Mouse (Mus musculus) ES-Bruce4 (cell line): ENCODE results near the gene Olfr845. TPM values are rescaled to one million over a fixed set of nuclear protein-coding genes. Genes with fewer than 3 reads are reported as not detected.

ENCODE experiments used
- H3K27ac ChIP-seq: 2 replicates; pipeline ENCODE4 v1.5.1; 2012; ENCODE audit warnings: low read length, inconsistent platforms; ENCODE audit not compliant: insufficient read depth
- H3K27me3 ChIP-seq: 2 replicates; pipeline ENCODE4 v1.6.1; 2012; ENCODE audit warnings: mild to moderate bottlenecking, low read length, inconsistent platforms; ENCODE audit not compliant: control insufficient read depth, poor library complexity, insufficient read depth, severe bottlenecking
- H3K36me3 ChIP-seq: 2 replicates; pipeline ENCODE4 v1.6.1; 2012; ENCODE audit warnings: inconsistent platforms, mild to moderate bottlenecking, low read length, moderate library complexity; ENCODE audit not compliant: control insufficient read depth, poor library complexity, insufficient read depth, severe bottlenecking
- H3K4me1 ChIP-seq: one replicate; pipeline ENCODE4 v1.8.1; 2011; ENCODE audit warnings: low read length; ENCODE audit not compliant: control insufficient read depth, insufficient read depth
- H3K4me3 ChIP-seq: 2 replicates; pipeline ENCODE4 v1.5.1; 2011; ENCODE audit warnings: low read depth, mild to moderate bottlenecking, low read length
- H3K9ac ChIP-seq: 2 replicates; pipeline ENCODE4 v1.6.1; 2012; ENCODE audit warnings: low read depth, mild to moderate bottlenecking, inconsistent platforms; ENCODE audit not compliant: poor library complexity, severe bottlenecking
- H3K9me3 ChIP-seq: replicated peaks from 2 replicates; pipeline ENCODE4 v1.6.1; 2012; ENCODE audit warnings: mild to moderate bottlenecking, low read length, inconsistent platforms; ENCODE audit not compliant: control insufficient read depth, poor library complexity, insufficient read depth, severe bottlenecking
- CTCF ChIP-seq: IDR thresholded peaks from one replicate; pipeline ENCODE4 v1.8.1; 2011; ENCODE audit warnings: low read depth, low read length
- EP300 ChIP-seq: IDR thresholded peaks from 2 replicates; pipeline ENCODE4 v1.6.1; 2011; ENCODE audit warnings: low read depth, low read length; ENCODE audit not compliant: insufficient read depth
- POLR2A ChIP-seq: IDR thresholded peaks from one replicate; pipeline ENCODE4 v1.8.1; 2011; ENCODE audit warnings: low read length; ENCODE audit not compliant: insufficient read depth
- polyA plus RNA-seq: library from polyadenylated mRNA; stranded (reverse); fragments of >200 nt; gene quantifications from 2 replicates; pipeline ENCODE4 v1.2.4, GENCODE M21; 2011; ENCODE audit warnings: low read depth; ENCODE audit not compliant: missing spikeins, insufficient read depth, insufficient read length

Gene Olfr845
- polyA plus RNA-seq: not detected in 2 replicates

DNA sequence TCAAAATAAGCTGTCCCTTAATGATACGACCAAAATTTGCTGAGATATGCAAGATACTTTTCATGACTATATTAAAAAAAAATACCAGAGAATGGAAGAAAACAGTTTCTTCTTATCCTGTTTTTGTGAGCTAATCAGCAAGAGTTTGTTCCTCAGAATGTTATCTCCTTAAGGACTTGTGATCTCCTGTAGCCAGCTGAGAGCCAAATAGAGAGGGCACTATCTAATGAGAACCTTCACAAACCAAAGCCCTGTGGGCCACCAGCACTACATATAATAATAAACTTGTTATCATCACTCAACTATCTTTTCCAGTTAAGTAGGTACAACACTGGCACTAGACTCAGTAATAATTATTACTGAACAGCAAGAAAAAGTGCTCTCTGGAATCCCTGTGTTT is at the start of gene Olfr845:
Gene Olfr845 (plus strand): TSS at position 301 of the 400 bp plus-strand sequence.
- no peaks in the 10 kb centered on the region for H3K4me1 ChIP-seq
- no peak within 1 kb of the TSS for H3K27ac ChIP-seq
- H3K9ac ChIP-seq: no peak within 1 kb of the TSS
- H3K9me3 ChIP-seq: no peaks in the 10 kb centered on the region
- H3K36me3 ChIP-seq: no peaks in the 10 kb centered on the region
- H3K4me3 ChIP-seq: no peak within 1 kb of the TSS
- no peak for TF ChIP-seq EP300
- TF ChIP-seq POLR2A: no peak
- no peak for TF ChIP-seq CTCF
- no peaks in the 10 kb centered on the region for H3K27me3 ChIP-seq

DNA sequence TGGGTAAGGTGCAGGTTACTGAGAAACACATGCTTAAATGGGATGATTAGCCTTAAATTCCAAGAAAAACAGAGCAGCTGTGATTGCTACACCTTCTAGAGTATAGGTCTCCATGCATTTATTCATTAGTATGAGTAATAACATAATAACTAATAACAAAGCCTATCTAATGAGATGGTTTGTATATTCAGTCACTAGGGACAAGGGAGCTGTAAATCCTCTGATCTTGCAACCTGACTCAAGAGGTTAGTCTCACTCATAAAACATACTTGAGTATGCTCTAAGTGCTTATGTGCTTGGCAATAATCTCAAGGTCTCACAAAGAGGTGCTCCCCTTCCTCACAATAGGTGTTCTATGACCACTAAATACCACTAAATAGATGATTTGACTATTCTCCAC is 20.2 kb upstream of the Olfr845 start, which contains the start of gene Olfr844:
Gene Olfr844 (plus strand): TSS at position 301 of the 400 bp plus-strand sequence.
- no peak within 1 kb of the TSS for H3K4me3 ChIP-seq
- no peaks in the 10 kb centered on the region for H3K4me1 ChIP-seq
- H3K36me3 ChIP-seq: no peaks in the 10 kb centered on the region
- TF ChIP-seq EP300: no peak
- TF ChIP-seq CTCF: no peak
- TF ChIP-seq POLR2A: no peak
- H3K27ac ChIP-seq: no peak within 1 kb of the TSS
- H3K9me3 ChIP-seq: no peaks in the 10 kb centered on the region
- no peak within 1 kb of the TSS for H3K9ac ChIP-seq
- no peaks in the 10 kb centered on the region for H3K27me3 ChIP-seq

DNA sequence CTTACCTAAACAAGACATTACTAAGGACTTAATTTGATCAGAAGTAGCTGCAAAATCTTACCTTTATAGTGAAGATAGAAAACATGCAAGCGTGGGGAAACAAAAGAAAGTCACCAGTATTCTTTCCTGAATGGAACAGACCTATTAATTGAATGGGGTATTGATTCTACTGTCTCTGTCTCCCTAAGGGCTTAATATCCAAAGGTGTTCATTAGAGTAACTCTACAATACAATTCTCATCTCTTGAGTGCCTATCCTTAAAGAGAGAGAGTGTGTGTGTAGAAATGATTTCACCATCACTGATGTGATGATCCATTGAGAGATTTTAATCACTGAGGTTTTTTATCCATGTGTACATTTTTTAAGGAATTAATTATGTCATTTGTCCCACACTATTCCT is 27.6 kb downstream of the Olfr845 start, which contains the start of gene Olfr846:
Gene Olfr846 (minus strand): TSS at position 101 of the 400 bp plus-strand sequence.
- no peak for TF ChIP-seq POLR2A
- no peak for TF ChIP-seq EP300
- no peak for TF ChIP-seq CTCF
- H3K4me3 ChIP-seq: no peak within 1 kb of the TSS
- H3K9ac ChIP-seq: no peak within 1 kb of the TSS
- no peaks in the 10 kb centered on the region; the same call in 1 of the 2 replicates for H3K27me3 ChIP-seq
- H3K4me1 ChIP-seq: no peaks in the 10 kb centered on the region
- no peaks in the 10 kb centered on the region for H3K9me3 ChIP-seq
- H3K27ac ChIP-seq: no peak within 1 kb of the TSS
- no peaks in the 10 kb centered on the region for H3K36me3 ChIP-seq

DNA sequence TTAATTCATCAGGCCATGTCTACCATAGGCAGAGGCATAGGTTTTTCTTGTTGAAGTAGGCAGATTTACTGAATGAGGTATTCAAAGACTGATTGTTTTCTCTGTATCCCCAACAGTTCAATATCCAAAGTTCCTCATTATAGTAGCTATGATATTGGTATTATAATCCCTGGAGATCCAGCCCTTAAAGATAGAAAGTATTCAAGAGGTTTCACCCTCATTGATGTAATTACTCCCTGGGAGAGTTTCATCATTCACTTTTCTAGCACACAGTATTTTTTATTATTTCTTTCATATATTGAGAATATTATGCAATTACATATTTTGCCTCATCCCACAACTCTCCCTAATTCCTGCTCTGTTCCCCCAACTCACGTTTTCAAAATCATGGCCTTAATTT is 42.3 kb downstream of the Olfr845 start, which contains the start of gene Olfr847:
Gene Olfr847 (minus strand): TSS at position 101 of the 400 bp plus-strand sequence.
- no peaks in the 10 kb centered on the region for H3K9me3 ChIP-seq
- H3K9ac ChIP-seq: no peak within 1 kb of the TSS
- no peaks in the 10 kb centered on the region for H3K36me3 ChIP-seq
- H3K4me3 ChIP-seq: no peak within 1 kb of the TSS
- no peaks in the 10 kb centered on the region for H3K4me1 ChIP-seq
- H3K27me3 ChIP-seq: no peaks in the 10 kb centered on the region
- H3K27ac ChIP-seq: no peak within 1 kb of the TSS
- no peak for TF ChIP-seq POLR2A
- no peak for TF ChIP-seq CTCF
- no peak for TF ChIP-seq EP300

Other genes starting within 250 kb of the Olfr845 start
- not detected in 2 replicates for gene Olfr836, start 216.1 kb upstream of the Olfr845 start, polyA plus RNA-seq
- not detected in 2 replicates for gene Olfr837, start 200.1 kb upstream of the Olfr845 start, polyA plus RNA-seq
- 0.07 TPM in 1 of 2 replicates, not detected in the other for gene Olfr839-ps1, start 159.1 kb upstream of the Olfr845 start, polyA plus RNA-seq
- gene Olfr843, start 84.5 kb upstream of the Olfr845 start, polyA plus RNA-seq: not detected in 2 replicates
- gene Olfr844, start 20.1 kb upstream of the Olfr845 start, polyA plus RNA-seq: not detected in 2 replicates
- gene Olfr846, start 27.5 kb downstream of the Olfr845 start, polyA plus RNA-seq: not detected in 2 replicates
- gene Olfr847, start 42.2 kb downstream of the Olfr845 start, polyA plus RNA-seq: not detected in 2 replicates
- not detected in 2 replicates for gene Olfr849, start 103.8 kb downstream of the Olfr845 start, polyA plus RNA-seq
- gene Olfr850, start 141.8 kb downstream of the Olfr845 start, polyA plus RNA-seq: not detected in 2 replicates
- not detected in 2 replicates for gene Olfr851, start 156.8 kb downstream of the Olfr845 start, polyA plus RNA-seq
- gene Olfr853, start 204.6 kb downstream of the Olfr845 start, polyA plus RNA-seq: not detected in 2 replicates
- gene Olfr854, start 230.9 kb downstream of the Olfr845 start, polyA plus RNA-seq: not detected in 2 replicates
- gene Olfr855, start 246.2 kb downstream of the Olfr845 start, polyA plus RNA-seq: not detected in 2 replicates